Mouse (Mus musculus) myocyte (in vitro differentiated cells): ENCODE measurements around the gene Insl6. TPM values are rescaled to one million over a fixed set of nuclear protein-coding genes. Genes with fewer than 3 reads are reported as not detected.

Experiments
- H3K27me3 ChIP-seq: one replicate; pipeline ENCODE4 v1.6.1; 2011; ENCODE audit not compliant: control insufficient read depth, insufficient read depth, insufficient read length
- H3K36me3 ChIP-seq: one replicate; pipeline ENCODE4 v1.6.1; 2011; ENCODE audit not compliant: control insufficient read depth, insufficient read depth
- H3K4me2 ChIP-seq: one replicate; pipeline ENCODE4 v1.6.1; 2011; ENCODE audit warnings: low read depth, control low read depth
- H3K4me3 ChIP-seq: one replicate; pipeline ENCODE4 v1.5.1; 2011; ENCODE audit warnings: mild to moderate bottlenecking, control low read depth, moderate library complexity
- H3K79me2 ChIP-seq: one replicate; pipeline ENCODE4 v1.6.1; 2011; ENCODE audit not compliant: control insufficient read depth, insufficient read depth
- H3ac ChIP-seq: one replicate; pipeline ENCODE4 v1.6.1; 2011; ENCODE audit not compliant: control insufficient read depth, insufficient read length
- CEBPB ChIP-seq: IDR thresholded peaks from 2 replicates; pipeline ENCODE4 v1.6.1; 2011; ENCODE audit warnings: mild to moderate bottlenecking, moderate library complexity; ENCODE audit not compliant: poor library complexity, insufficient read depth, severe bottlenecking
- E2F4 ChIP-seq: IDR thresholded peaks from one replicate; pipeline ENCODE4 v1.6.1; 2011; ENCODE audit warnings: mild to moderate bottlenecking, control low read depth, moderate library complexity; ENCODE audit not compliant: insufficient read depth
- MAX ChIP-seq: IDR thresholded peaks from one replicate; pipeline ENCODE4 v1.6.1; 2011; ENCODE audit warnings: low read depth, mild to moderate bottlenecking, control low read depth
- MYOD1 ChIP-seq, 3 experiments: IDR thresholded peaks; one replicate each; pipeline ENCODE4 v1.6.1; 2011; ENCODE audit warnings: control low read depth in 2 of 3, low read depth in 2 of 3, mild to moderate bottlenecking in 2 of 3, moderate library complexity in 1 of 3; ENCODE audit not compliant: insufficient read length in 2 of 3, control insufficient read depth in 1 of 3
- MYOG ChIP-seq, 3 experiments: IDR thresholded peaks; one replicate each; pipeline ENCODE4 v1.6.1; 2011; ENCODE audit warnings: control low read depth in 2 of 3, low read depth in 2 of 3, mild to moderate bottlenecking in 2 of 3; ENCODE audit not compliant: insufficient read length in 2 of 3, control insufficient read depth in 1 of 3, insufficient read depth in 1 of 3
- POLR2A ChIP-seq: IDR thresholded peaks from one replicate; pipeline ENCODE4 v1.6.1; 2011; ENCODE audit warnings: low read depth, mild to moderate bottlenecking, control low read depth, moderate library complexity; ENCODE audit not compliant: insufficient read length
- POLR2AphosphoS2 ChIP-seq: IDR thresholded peaks from one replicate; pipeline ENCODE4 v1.6.1; 2011; ENCODE audit warnings: low read depth, control low read depth; ENCODE audit not compliant: insufficient read length
- REST ChIP-seq: IDR thresholded peaks from one replicate; pipeline ENCODE4 v1.6.1; 2011; ENCODE audit warnings: mild to moderate bottlenecking, control low read depth, moderate library complexity; ENCODE audit not compliant: insufficient read depth, insufficient read length
- SRF ChIP-seq: IDR thresholded peaks from one replicate; pipeline ENCODE4 v1.6.1; 2011; ENCODE audit warnings: low read depth; ENCODE audit not compliant: control insufficient read depth, insufficient read length
- TCF12 ChIP-seq: IDR thresholded peaks from one replicate; pipeline ENCODE4 v1.6.1; 2011; ENCODE audit warnings: mild to moderate bottlenecking, control low read depth; ENCODE audit not compliant: poor library complexity, insufficient read depth, severe bottlenecking
- TCF3 ChIP-seq: IDR thresholded peaks from one replicate; pipeline ENCODE4 v1.6.1; 2011; ENCODE audit warnings: low read depth, control low read depth; ENCODE audit not compliant: insufficient read length
- USF1 ChIP-seq: IDR thresholded peaks from one replicate; pipeline ENCODE4 v1.6.1; 2011; ENCODE audit warnings: low read depth, mild to moderate bottlenecking, control low read depth, moderate library complexity
- polyA plus RNA-seq: library from polyadenylated mRNA; unstranded; fragments of >200 nt; fragmentation: generic; extraction: Trizol; gene quantifications from one replicate; pipeline ENCODE4 v1.2.1, GENCODE M21; 2012; ENCODE audit warnings: missing spikeins

Insl6 gene
- polyA plus RNA-seq = 1.9 TPM

- H3K36me3 ChIP-seq = no peaks in the 10 kb centered on the region
- no peaks in the 10 kb centered on the region for H3K79me2 ChIP-seq
- H3ac ChIP-seq = no peak within 1 kb of the TSS
- peak within 1 kb of the TSS; percentile 89 for H3K4me2 ChIP-seq
- H3K4me3 ChIP-seq = no peak within 1 kb of the TSS
- H3K27me3 ChIP-seq = no peaks in the 10 kb centered on the region
- TF ChIP-seq MYOD1 (IDR thresholded peaks at IDR 0.05; ENCODE audit: control insufficient read depth in 1 of 3, insufficient read length in 2 of 3, low read depth in 2 of 3) (peak in 2 of 3 experiments; percentile 50 to 76), POLR2AphosphoS2 (no peak), MYOG (IDR thresholded peaks at IDR 0.05; ENCODE audit: control insufficient read depth in 1 of 3, insufficient read depth in 1 of 3, insufficient read length in 2 of 3, low read depth in 2 of 3) (peak in 2 of 3 experiments; percentile 41 to 64), POLR2A (peak; percentile 30)
These were observed at the start of gene Insl6 for GRCm38 (mm10) chr19:29325053-29325851. Gene Insl6, minus strand, starts transcription at chr19:29325356.

- no peak overlapping the region for H3K4me2 ChIP-seq
- no peak overlapping the region for H3ac ChIP-seq
- H3K27me3 ChIP-seq = no peaks in the 10 kb centered on the region
- no peaks in the 10 kb centered on the region for H3K79me2 ChIP-seq
- H3K36me3 ChIP-seq = no peaks in the 10 kb centered on the region
- TF ChIP-seq SRF (no peak), MYOG (IDR thresholded peaks at IDR 0.05; ENCODE audit: control insufficient read depth in 1 of 3, insufficient read depth in 1 of 3, insufficient read length in 2 of 3, low read depth in 2 of 3) (no peak), TCF12 (no peak), E2F4 (no peak), MYOD1 (IDR thresholded peaks at IDR 0.05; ENCODE audit: control insufficient read depth in 1 of 3, insufficient read length in 2 of 3, low read depth in 2 of 3) (no peak), POLR2AphosphoS2 (no peak), POLR2A (no peak), MAX (no peak), USF1 (no peak), TCF3 (no peak), REST (no peak)
- H3K4me3 ChIP-seq = no peak overlapping the region
These were observed 49.8 kb upstream of the Insl6 start for GRCm38 (mm10) chr19:29374947-29375346.

- Histone ChIP-seq H3K79me2 (no peaks in the 10 kb centered on the region), H3K4me2 (no peak overlapping the region), H3K36me3 (no peaks in the 10 kb centered on the region), H3K4me3 (no peak overlapping the region), H3K27me3 (no peaks in the 10 kb centered on the region), H3ac (no peak overlapping the region)
- TF ChIP-seq TCF12 (no peak), TCF3 (no peak), E2F4 (no peak), POLR2AphosphoS2 (no peak), REST (no peak), MAX (no peak), CEBPB (no peak), USF1 (no peak), SRF (no peak), POLR2A (no peak), MYOD1 (IDR thresholded peaks at IDR 0.05; ENCODE audit: control insufficient read depth in 1 of 3, insufficient read length in 2 of 3, low read depth in 2 of 3) (no peak), MYOG (IDR thresholded peaks at IDR 0.05; ENCODE audit: control insufficient read depth in 1 of 3, insufficient read depth in 1 of 3, insufficient read length in 2 of 3, low read depth in 2 of 3) (no peak)
These were observed 48.3 kb upstream of the Insl6 start for GRCm38 (mm10) chr19:29373438-29373837.

- H3K4me3 ChIP-seq = peak overlapping the region; percentile 7
- no peaks in the 10 kb centered on the region for H3K27me3 ChIP-seq
- H3K79me2 ChIP-seq = no peaks in the 10 kb centered on the region
- H3K4me2 ChIP-seq = peak overlapping the region; percentile 92
- no peaks in the 10 kb centered on the region for H3K36me3 ChIP-seq
- H3ac ChIP-seq = no peak overlapping the region
- TF ChIP-seq POLR2AphosphoS2 = no peak
- TF ChIP-seq USF1 = no peak
- TF ChIP-seq MYOD1 (IDR thresholded peaks at IDR 0.05; ENCODE audit: control insufficient read depth in 1 of 3, insufficient read length in 2 of 3, low read depth in 2 of 3) = no peak
- no peak for TF ChIP-seq TCF12
- no peak for TF ChIP-seq MAX
- no peak for TF ChIP-seq CEBPB
- no peak for TF ChIP-seq SRF
These were observed 47.5 kb upstream of the Insl6 start for GRCm38 (mm10) chr19:29372621-29373020.

- peak overlapping the region; percentile 92 for H3K4me2 ChIP-seq
- H3K4me3 ChIP-seq = peak overlapping the region; percentile 7
- H3K27me3 ChIP-seq = no peaks in the 10 kb centered on the region
- H3K36me3 ChIP-seq = no peaks in the 10 kb centered on the region
- TF ChIP-seq POLR2AphosphoS2 (no peak), SRF (no peak), E2F4 (no peak), TCF3 (no peak), POLR2A (no peak), REST (no peak), USF1 (no peak), TCF12 (no peak), CEBPB (no peak), MYOG (IDR thresholded peaks at IDR 0.05; ENCODE audit: control insufficient read depth in 1 of 3, insufficient read depth in 1 of 3, insufficient read length in 2 of 3, low read depth in 2 of 3) (no peak), MAX (no peak), MYOD1 (IDR thresholded peaks at IDR 0.05; ENCODE audit: control insufficient read depth in 1 of 3, insufficient read length in 2 of 3, low read depth in 2 of 3) (no peak)
- no peaks in the 10 kb centered on the region for H3K79me2 ChIP-seq
- no peak overlapping the region for H3ac ChIP-seq
These were observed 47.0 kb upstream of the Insl6 start for GRCm38 (mm10) chr19:29372138-29372537.
